Mouse (Mus musculus) midbrain, embryonic 13.5 days (tissue): ENCODE results near the gene Nid1. TPM values are rescaled to one million over a fixed set of nuclear protein-coding genes. Genes with fewer than 3 reads are reported as not detected.

Source experiments
- ATAC-seq: fragments of 200-750 bp; cut with Nextera tagmentation; 2 replicates; pipeline ENCODE4 v1.8.0; 2017; ENCODE audit warnings: mild to moderate bottlenecking, moderate TSS enrichment, moderate library complexity
- H3K27ac ChIP-seq: fragments of 300-500 bp; sonication (generic); 2 replicates; pipeline ENCODE4 v1.5.1; 2015; ENCODE audit warnings: inconsistent platforms, mild to moderate bottlenecking, moderate library complexity
- H3K27me3 ChIP-seq: fragments of 300-500 bp; sonication (generic); 2 replicates; pipeline ENCODE4 v1.6.1; 2015; ENCODE audit warnings: mild to moderate bottlenecking, inconsistent platforms
- H3K36me3 ChIP-seq: fragments of 300-500 bp; sonication (generic); 2 replicates; pipeline ENCODE4 v1.6.1; 2015; ENCODE audit warnings: mild to moderate bottlenecking, inconsistent platforms
- H3K4me1 ChIP-seq: fragments of 300-500 bp; sonication (generic); replicated peaks from 2 replicates; pipeline ENCODE4 v1.6.1; 2015; ENCODE audit warnings: inconsistent platforms
- H3K4me2 ChIP-seq: fragments of 300-500 bp; sonication (generic); replicated peaks from 2 replicates; pipeline ENCODE4 v1.6.1; 2015; ENCODE audit warnings: moderate library complexity, mild to moderate bottlenecking, inconsistent platforms
- H3K4me3 ChIP-seq: fragments of 300-500 bp; sonication (generic); replicated peaks from 2 replicates; pipeline ENCODE4 v1.5.1; 2015; ENCODE audit warnings: mild to moderate bottlenecking, inconsistent platforms
- H3K9ac ChIP-seq: fragments of 300-500 bp; sonication (generic); replicated peaks from 2 replicates; pipeline ENCODE4 v1.6.1; 2015; ENCODE audit warnings: mild to moderate bottlenecking, inconsistent platforms
- H3K9me3 ChIP-seq: fragments of 300-500 bp; sonication (generic); 2 replicates; pipeline ENCODE4 v1.6.1; 2016; ENCODE audit warnings: mild to moderate bottlenecking, inconsistent platforms
- WGBS: fragments of 180-500 bp; shearing (Covaris S2); methylation state at CpG from one replicate; pipeline ENCODE4 v1.1.7; 2015; 5-methylcytosine and 5-hydroxymethylcytosine counted together
- polyA plus RNA-seq: library from polyadenylated mRNA; unstranded; fragments of >200 nt; fragmentation: Nextera tagmentation; extraction: Ambion mirVana; gene quantifications from 2 replicates; pipeline ENCODE4 v1.2.1, GENCODE M21; 2015

Gene Nid1
- polyA plus RNA-seq, 1 experiment from 2014 or later = 27.9 TPM

DNA sequence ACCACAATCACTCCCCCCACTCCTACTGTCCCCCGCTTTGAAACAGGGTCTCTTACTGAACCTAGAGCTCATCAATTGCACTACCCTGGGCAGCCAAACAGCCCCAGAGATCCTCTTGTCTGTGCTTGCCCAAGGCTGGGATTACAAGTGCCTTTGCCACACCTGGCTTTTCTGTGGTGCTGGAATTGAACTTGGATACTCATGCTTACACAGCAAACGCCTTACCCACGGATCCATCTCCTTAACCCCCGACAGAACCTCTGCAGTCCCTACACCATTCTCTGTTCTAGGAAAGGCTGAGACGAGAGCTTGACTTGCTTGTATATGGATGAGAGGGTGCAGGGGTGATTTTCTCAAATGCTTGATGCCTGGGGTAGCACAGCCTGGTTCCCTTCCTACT, 67.7 kb downstream of the Nid1 start:
- Histone ChIP-seq H3K27me3 (no peaks in the 10 kb centered on the region), H3K9ac (no peak overlapping the region), H3K36me3 (no peaks in the 10 kb centered on the region), H3K9me3 (no peaks in the 10 kb centered on the region), H3K4me3 (no peak overlapping the region), H3K27ac (no peak overlapping the region), H3K4me1 (no peaks in the 10 kb centered on the region), H3K4me2 (no peak overlapping the region)
- 87% methylated on average over 5 of the region's 5 CpGs for WGBS
- ATAC-seq = no peak

- Histone ChIP-seq H3K9me3 (no peaks in the 10 kb centered on the region), H3K27ac (no peak overlapping the region), H3K27me3 (no peaks in the 10 kb centered on the region), H3K4me1 (no peaks in the 10 kb centered on the region), H3K4me3 (no peak overlapping the region), H3K9ac (no peak overlapping the region), H3K36me3 (no peaks in the 10 kb centered on the region), H3K4me2 (no peak overlapping the region)
- ATAC-seq = no peak
- WGBS = 91% methylated on average over 5 of the region's 5 CpGs
These were observed 69.2 kb downstream of the Nid1 start for GRCm38 (mm10) chr13:13506556-13506955.

DNA sequence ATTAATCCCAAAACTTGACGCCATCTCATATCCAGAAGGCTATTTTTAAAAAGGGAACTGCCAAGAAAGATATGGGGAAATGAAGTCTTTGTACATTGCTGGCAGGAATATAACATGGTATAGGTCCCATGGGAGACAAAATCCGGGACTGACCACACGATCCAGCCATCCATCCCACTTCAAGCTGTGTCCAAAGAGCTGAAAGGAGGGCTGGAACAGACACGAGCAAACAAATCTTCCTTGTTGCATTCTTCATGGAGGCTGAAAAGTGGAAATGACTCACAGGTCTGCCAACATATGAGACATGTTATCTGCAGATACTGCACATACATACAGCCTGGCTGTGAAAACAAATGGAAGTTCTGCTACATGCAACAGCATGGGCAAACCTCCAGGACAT, 77.5 kb downstream of the Nid1 start:
- Histone ChIP-seq H3K9ac (no peak overlapping the region), H3K36me3 (no peaks in the 10 kb centered on the region), H3K4me1 (no peaks in the 10 kb centered on the region), H3K27ac (no peak overlapping the region), H3K4me2 (no peak overlapping the region), H3K9me3 (no peaks in the 10 kb centered on the region), H3K27me3 (no peaks in the 10 kb centered on the region), H3K4me3 (no peak overlapping the region)
- ATAC-seq = no peak
- 77% methylated on average over 4 of the region's 4 CpGs for WGBS

DNA sequence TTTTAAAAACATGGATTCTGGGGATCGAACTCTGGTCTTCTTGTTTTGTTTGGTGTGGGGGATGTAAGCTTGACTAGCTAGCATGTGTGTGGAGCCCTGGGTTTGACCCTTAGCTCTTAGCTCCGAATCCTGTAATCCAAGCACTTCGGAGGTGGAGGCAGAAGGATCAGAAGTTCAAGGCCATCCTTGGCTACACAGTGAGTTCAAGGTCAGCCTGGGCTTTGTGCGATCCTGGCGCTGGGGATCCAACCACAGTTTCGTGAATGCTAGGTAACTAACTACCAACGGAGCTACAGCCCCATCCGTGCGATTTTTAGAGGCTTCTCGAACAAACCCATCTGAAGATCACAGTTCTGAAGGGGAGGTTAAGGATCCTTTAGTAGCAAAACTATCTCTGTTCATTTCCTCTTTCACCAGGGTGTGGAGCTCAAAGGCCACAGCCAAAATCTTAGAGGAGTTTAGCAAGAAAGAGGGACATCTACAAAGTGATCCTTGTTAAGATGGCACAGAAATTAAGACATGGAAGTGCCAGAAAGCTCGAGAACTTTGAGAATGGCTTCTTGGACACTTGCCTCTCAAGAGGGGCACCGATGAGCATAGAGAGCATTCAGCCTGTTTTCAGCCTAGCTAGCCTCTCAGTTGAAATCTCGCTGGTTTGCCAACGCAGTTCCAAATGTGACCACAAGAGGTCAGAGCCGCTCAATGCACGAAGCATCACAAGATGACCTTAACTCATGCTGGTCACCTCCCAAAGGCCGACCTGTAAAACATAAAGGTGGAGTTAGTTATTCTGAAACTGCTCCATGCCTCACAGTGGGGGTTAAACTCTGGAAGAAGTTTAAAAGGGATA, 79.2 kb downstream of the Nid1 start:
- WGBS = 48% methylated on average over 17 of the region's 17 CpGs
- H3K36me3 ChIP-seq = no peaks in the 10 kb centered on the region
- no peak overlapping the region for H3K9ac ChIP-seq
- no peak overlapping the region for H3K27ac ChIP-seq
- no peaks in the 10 kb centered on the region for H3K4me1 ChIP-seq
- H3K27me3 ChIP-seq = no peaks in the 10 kb centered on the region
- H3K4me3 ChIP-seq = no peak overlapping the region
- H3K9me3 ChIP-seq = no peaks in the 10 kb centered on the region
- peak; percentile 74 for ATAC-seq
- no peak overlapping the region for H3K4me2 ChIP-seq

GRCm38 (mm10) chr13:13518114-13518513, 80.8 kb downstream of the Nid1 start:
- 90% methylated on average over 7 of the region's 7 CpGs for WGBS
- no peak for ATAC-seq
- Histone ChIP-seq H3K9ac (no peak overlapping the region), H3K36me3 (no peaks in the 10 kb centered on the region), H3K27ac (no peak overlapping the region), H3K4me1 (no peaks in the 10 kb centered on the region), H3K9me3 (no peaks in the 10 kb centered on the region), H3K27me3 (no peaks in the 10 kb centered on the region), H3K4me3 (no peak overlapping the region), H3K4me2 (no peak overlapping the region)

- ATAC-seq = no peak
- H3K4me2 ChIP-seq = no peak overlapping the region
- no peaks in the 10 kb centered on the region; the same call in 1 of the 2 replicates for H3K4me1 ChIP-seq
- no peak overlapping the region for H3K27ac ChIP-seq
- H3K4me3 ChIP-seq = no peak overlapping the region
- no peaks in the 10 kb centered on the region for H3K9me3 ChIP-seq
- H3K27me3 ChIP-seq = no peaks in the 10 kb centered on the region
- 93% methylated on average over 5 of the region's 5 CpGs for WGBS
- no peaks in the 10 kb centered on the region for H3K36me3 ChIP-seq
- H3K9ac ChIP-seq = no peak overlapping the region
These were observed 83.1 kb downstream of the Nid1 start for GRCm38 (mm10) chr13:13520436-13520835.

- Histone ChIP-seq H3K27me3 (no peaks in the 10 kb centered on the region), H3K4me3 (no peak overlapping the region), H3K4me2 (no peak overlapping the region), H3K9me3 (no peaks in the 10 kb centered on the region), H3K36me3 (no peaks in the 10 kb centered on the region), H3K27ac (no peak overlapping the region), H3K4me1 (no peaks in the 10 kb centered on the region; the same call in 1 of the 2 replicates), H3K9ac (no peak overlapping the region)
- WGBS = 78% methylated on average over 9 of the region's 9 CpGs
- ATAC-seq = 0 out of 2 replicates have a peak, but pooled peaks have one; percentile 30
These were observed 86.6 kb downstream of the Nid1 start for GRCm38 (mm10) chr13:13523625-13524584.

GRCm38 (mm10) chr13:13525205-13525604, 87.9 kb downstream of the Nid1 start:
- WGBS = 93% methylated on average over 2 of the region's 2 CpGs
- H3K4me1 ChIP-seq = no peaks in the 10 kb centered on the region; the same call in 1 of the 2 replicates
- H3K9me3 ChIP-seq = no peaks in the 10 kb centered on the region
- H3K27me3 ChIP-seq = no peaks in the 10 kb centered on the region
- H3K4me2 ChIP-seq = no peak overlapping the region
- H3K36me3 ChIP-seq = no peaks in the 10 kb centered on the region
- H3K9ac ChIP-seq = no peak overlapping the region
- no peak overlapping the region for H3K27ac ChIP-seq
- no peak overlapping the region for H3K4me3 ChIP-seq
- ATAC-seq = no peak

GRCm38 (mm10) chr13:13525877-13526276, 88.5 kb downstream of the Nid1 start:
- Histone ChIP-seq H3K9me3 (no peaks in the 10 kb centered on the region), H3K4me1 (no peaks in the 10 kb centered on the region; the same call in 1 of the 2 replicates), H3K36me3 (no peaks in the 10 kb centered on the region), H3K4me2 (no peak overlapping the region), H3K27ac (no peak overlapping the region), H3K9ac (no peak overlapping the region), H3K27me3 (no peaks in the 10 kb centered on the region), H3K4me3 (no peak overlapping the region)
- whole genome bisulfite sequencing = 88% methylated on average over 5 of the region's 5 CpGs
- ATAC-seq = no peak

- ATAC-seq = no peak
- Histone ChIP-seq H3K9me3 (no peaks in the 10 kb centered on the region), H3K9ac (no peak overlapping the region), H3K4me3 (no peak overlapping the region), H3K36me3 (no peaks in the 10 kb centered on the region), H3K27me3 (no peaks in the 10 kb centered on the region), H3K4me1 (no peaks in the 10 kb centered on the region; the same call in 1 of the 2 replicates), H3K4me2 (no peak overlapping the region), H3K27ac (no peak overlapping the region)
- 76% methylated on average over 11 of the region's 11 CpGs for WGBS
These were observed 91.8 kb downstream of the Nid1 start for GRCm38 (mm10) chr13:13529115-13529542.

DNA sequence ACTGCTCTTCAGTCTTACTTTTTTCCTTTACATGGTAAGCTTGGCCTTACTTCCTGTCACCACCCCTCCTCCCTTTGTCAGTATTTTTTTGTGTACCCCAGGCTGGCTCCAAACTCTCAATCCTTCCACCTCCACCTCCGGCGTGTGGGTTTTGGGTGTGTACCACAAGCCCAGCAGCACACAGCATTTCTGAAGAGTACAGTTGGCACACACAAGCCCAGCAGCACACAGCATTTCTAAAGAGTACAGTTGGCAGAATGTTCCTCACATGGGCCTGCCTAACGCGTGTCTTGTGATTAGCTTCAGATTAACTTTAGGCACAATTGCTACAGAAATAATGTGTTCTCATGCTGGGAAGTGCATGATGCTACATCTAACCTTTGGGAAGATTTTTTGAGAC, 93.6 kb downstream of the Nid1 start:
- no peaks in the 10 kb centered on the region for H3K27me3 ChIP-seq
- no peak for ATAC-seq
- H3K27ac ChIP-seq = no peak overlapping the region
- no peak overlapping the region for H3K4me3 ChIP-seq
- no peaks in the 10 kb centered on the region for H3K36me3 ChIP-seq
- 94% methylated on average over 4 of the region's 4 CpGs for WGBS
- H3K4me1 ChIP-seq = no peaks in the 10 kb centered on the region
- H3K4me2 ChIP-seq = no peak overlapping the region
- H3K9me3 ChIP-seq = no peaks in the 10 kb centered on the region
- H3K9ac ChIP-seq = no peak overlapping the region

- H3K27me3 ChIP-seq = no peaks in the 10 kb centered on the region
- 89% methylated on average over 7 of the region's 7 CpGs for WGBS
These were observed 94.6 kb downstream of the Nid1 start for GRCm38 (mm10) chr13:13531923-13532322.

More at GRCm38 (mm10) chr13:13531923-13532322, 94.6 kb downstream of the Nid1 start:
- Histone ChIP-seq H3K4me3 (no peak overlapping the region), H3K9ac (no peak overlapping the region), H3K4me1 (no peaks in the 10 kb centered on the region), H3K36me3 (no peaks in the 10 kb centered on the region), H3K27ac (no peak overlapping the region), H3K9me3 (no peaks in the 10 kb centered on the region), H3K4me2 (no peak overlapping the region)
- ATAC-seq = no peak
